Mouse (Mus musculus) kidney, adult 10 weeks (tissue): Measurements from ENCODE around the gene Fstl5. TPM values are rescaled to one million over a fixed set of nuclear protein-coding genes. Genes with fewer than 3 reads are reported as not detected.

Source experiments
- polyA plus RNA-seq: library from polyadenylated mRNA; stranded (reverse); fragments of 350-450 nt; fragmentation: Illumina TruSeq; extraction: RNeasy Lipid Tissue Mini Kit (QIAGEN cat#74804); gene quantifications from one replicate; pipeline ENCODE4 v1.2.3, GENCODE M21; 2014; ENCODE audit warnings: low read depth, low replicate concordance

The Fstl5 gene
- polyA plus RNA-seq, result not detected

DNA sequence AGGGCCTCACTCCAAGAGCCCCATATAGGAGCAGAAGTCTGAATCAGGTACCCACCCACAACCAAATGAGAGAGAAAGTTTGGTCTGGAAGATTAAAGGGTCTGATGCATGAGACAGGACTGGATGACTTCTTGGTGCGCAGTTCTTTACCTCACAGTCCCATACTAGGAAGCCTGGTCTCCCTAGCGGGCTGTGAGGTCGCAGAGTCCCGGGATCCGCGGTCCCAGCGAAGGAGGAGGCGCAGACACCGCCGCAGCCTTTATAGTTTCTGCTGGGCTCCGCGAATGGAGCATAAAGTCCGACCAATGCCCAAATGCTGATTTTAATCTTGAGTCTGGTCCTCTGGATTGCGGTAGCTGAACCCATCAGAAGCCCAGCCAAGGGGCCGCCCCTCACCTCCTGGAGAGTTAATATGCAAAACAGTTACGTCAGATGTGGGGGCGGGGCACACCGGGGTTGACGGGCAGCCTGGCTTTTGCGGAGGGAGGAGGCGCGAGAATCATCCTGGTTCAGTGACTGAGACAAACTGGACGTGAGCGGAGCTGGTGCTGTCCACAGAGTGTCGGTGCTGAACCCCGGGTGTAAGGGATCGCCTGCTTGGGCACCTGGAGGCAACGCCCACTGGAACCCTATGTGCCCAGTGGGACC is at the start of gene Fstl5:
Gene Fstl5 (plus strand): TSS at position 211 of the 648 bp plus-strand sequence.

Other genes starting within 250 kb of the Fstl5 start
- gene Golim4, start 117.3 kb upstream of the Fstl5 start, polyA plus RNA-seq, result 60.9 TPM